Mouse (Mus musculus) MEL (cell line): ENCODE results near the gene Tpcn1. TPM values are rescaled to one million over a fixed set of nuclear protein-coding genes. Genes with fewer than 3 reads are reported as not detected.
A peak's percentile ranks its signal among the peaks of the same experiment; 100 is the strongest.

ENCODE experiments used
- DNase-seq: peaks from one replicate; pipeline ENCODE4 v3.0.0; 2011; ENCODE audit warnings: low read depth, low spot score
- H3K27ac ChIP-seq: 2 replicates; pipeline ENCODE4 v1.5.1; 2012; ENCODE audit warnings: low read depth, mild to moderate bottlenecking, control low read depth, low read length, moderate library complexity; ENCODE audit not compliant: control insufficient read depth
- H3K27me3 ChIP-seq, 2 experiments: fragments of 150-350 bp in 1 of 2; sonication (generic) in 1 of 2; 2 replicates each; pipeline ENCODE4 v1.6.1; 2012; ENCODE audit warnings: low read length in 2 of 2, mild to moderate bottlenecking in 2 of 2, improper control_type of control experiment in 1 of 2, moderate library complexity in 1 of 2; ENCODE audit not compliant: insufficient read depth in 2 of 2, control insufficient read depth in 1 of 2
- H3K36me3 ChIP-seq, 2 experiments: 2 replicates each; pipeline ENCODE4 v1.6.1; 2012 to 2014; ENCODE audit warnings: low read length in 2 of 2, improper control_type of control experiment in 1 of 2, inconsistent platforms in 1 of 2, mild to moderate bottlenecking in 1 of 2; ENCODE audit not compliant: insufficient read depth in 2 of 2, control insufficient read depth in 1 of 2
- H3K4me1 ChIP-seq, 2 experiments: fragments of 150-350 bp in 1 of 2; sonication (generic) in 1 of 2; 2 replicates each; pipeline ENCODE4 v1.6.1; 2012; ENCODE audit warnings: low read length in 2 of 2, improper control_type of control experiment in 1 of 2, mild to moderate bottlenecking in 1 of 2; ENCODE audit not compliant: insufficient read depth in 2 of 2, control insufficient read depth in 1 of 2
- H3K4me3 ChIP-seq, 2 experiments: fragments of 150-350 bp in 1 of 2; sonication (generic) in 1 of 2; 2 replicates each; pipeline ENCODE4 v1.5.1; 2012; ENCODE audit warnings: low read depth in 2 of 2, low read length in 2 of 2, mild to moderate bottlenecking in 2 of 2, moderate library complexity in 2 of 2, control low read depth in 1 of 2, improper control_type of control experiment in 1 of 2; ENCODE audit not compliant: control insufficient read depth in 1 of 2, insufficient read depth in 1 of 2
- H3K79me2 ChIP-seq: 2 replicates; pipeline ENCODE4 v1.6.1; 2012; ENCODE audit warnings: mild to moderate bottlenecking, low read length, moderate library complexity; ENCODE audit not compliant: control insufficient read depth, poor library complexity, insufficient read depth
- H3K9ac ChIP-seq: 2 replicates; pipeline ENCODE4 v1.6.1; 2012; ENCODE audit warnings: low read depth, mild to moderate bottlenecking, control low read depth, low read length, moderate library complexity; ENCODE audit not compliant: control insufficient read depth, poor library complexity, severe bottlenecking
- H3K9me3 ChIP-seq: fragments of 150-350 bp; sonication (generic); replicated peaks from 2 replicates; pipeline ENCODE4 v1.6.1; 2012; ENCODE audit warnings: mild to moderate bottlenecking, low read length, improper control_type of control experiment, moderate library complexity; ENCODE audit not compliant: insufficient read depth
- BHLHE40 ChIP-seq: IDR thresholded peaks from 2 replicates; pipeline ENCODE4 v1.6.1; 2012; ENCODE audit warnings: low read depth, mild to moderate bottlenecking, inconsistent platforms, low read length, improper control_type of control experiment, borderline replicate concordance
- CTCF ChIP-seq, 3 experiments: IDR thresholded peaks in 2 of 3; conservative IDR thresholded peaks in 1 of 3; 2 replicates each; pipeline ENCODE4 v1.5.1; 2011 to 2012; ENCODE audit warnings: low read length in 3 of 3, low read depth in 2 of 3, mild to moderate bottlenecking in 2 of 3, improper control_type of control experiment in 1 of 3, inconsistent platforms in 1 of 3, mixed read lengths in 1 of 3, moderate library complexity in 1 of 3; ENCODE audit not compliant: control insufficient read depth in 1 of 3, insufficient read depth in 1 of 3, poor library complexity in 1 of 3, severe bottlenecking in 1 of 3
- E2F4 ChIP-seq: IDR thresholded peaks from 2 replicates; pipeline ENCODE4 v1.6.1; 2011; ENCODE audit warnings: low read depth, low read length, improper control_type of control experiment, borderline replicate concordance
- ELF1 ChIP-seq: IDR thresholded peaks from 2 replicates; pipeline ENCODE4 v1.6.1; 2014; ENCODE audit warnings: low read depth, mild to moderate bottlenecking, inconsistent platforms, low read length, improper control_type of control experiment, moderate library complexity
- ETS1 ChIP-seq: IDR thresholded peaks from 2 replicates; pipeline ENCODE4 v1.6.1; 2012; ENCODE audit warnings: low read depth, mild to moderate bottlenecking, inconsistent platforms, low read length, improper control_type of control experiment, moderate library complexity
- GABPA ChIP-seq: IDR thresholded peaks from 2 replicates; pipeline ENCODE4 v1.6.1; 2012; ENCODE audit warnings: low read depth, mild to moderate bottlenecking, inconsistent platforms, low read length, improper control_type of control experiment, moderate library complexity
- GATA1 ChIP-seq: IDR thresholded peaks from 2 replicates; pipeline ENCODE4 v1.6.1; 2011; ENCODE audit warnings: low read depth, low read length, improper control_type of control experiment
- HCFC1 ChIP-seq: IDR thresholded peaks from 2 replicates; pipeline ENCODE4 v1.6.1; 2012; ENCODE audit warnings: low read depth, mild to moderate bottlenecking, inconsistent platforms, low read length, improper control_type of control experiment, moderate library complexity
- KAT2A ChIP-seq: conservative IDR thresholded peaks from 2 replicates; pipeline ENCODE4 v1.6.1; 2012; ENCODE audit warnings: low read depth, low read length, improper control_type of control experiment, inconsistent platforms
- MAFK ChIP-seq: IDR thresholded peaks from 2 replicates; pipeline ENCODE4 v1.6.1; 2011; ENCODE audit warnings: low read depth, mild to moderate bottlenecking, low read length, improper control_type of control experiment, borderline replicate concordance
- MAX ChIP-seq: IDR thresholded peaks from 2 replicates; pipeline ENCODE4 v1.6.1; 2011; ENCODE audit warnings: low read length, improper control_type of control experiment
- MAZ ChIP-seq: IDR thresholded peaks from 2 replicates; pipeline ENCODE4 v1.6.1; 2012; ENCODE audit warnings: low read depth, mild to moderate bottlenecking, inconsistent platforms, low read length, improper control_type of control experiment
- MEF2A ChIP-seq: IDR thresholded peaks from 2 replicates; pipeline ENCODE4 v1.6.1; 2014; ENCODE audit warnings: low read depth, mild to moderate bottlenecking, inconsistent platforms, low read length, improper control_type of control experiment; ENCODE audit not compliant: poor library complexity, insufficient replicate concordance, severe bottlenecking; ENCODE audit errors: extremely low read depth
- MXI1 ChIP-seq: IDR thresholded peaks from 2 replicates; pipeline ENCODE4 v1.6.1; 2011; ENCODE audit warnings: mild to moderate bottlenecking, low read depth, low read length, improper control_type of control experiment
- NELFE ChIP-seq: IDR thresholded peaks from 2 replicates; pipeline ENCODE4 v1.6.1; 2011; ENCODE audit warnings: low read depth, low read length, improper control_type of control experiment
- NRF1 ChIP-seq: IDR thresholded peaks from 2 replicates; pipeline ENCODE4 v1.6.1; 2014; ENCODE audit warnings: low read depth, mild to moderate bottlenecking, inconsistent platforms, low read length, improper control_type of control experiment, moderate library complexity; ENCODE audit not compliant: poor library complexity, insufficient read depth, severe bottlenecking
- POLR2A ChIP-seq, 2 experiments: IDR thresholded peaks; 2 replicates each; pipeline ENCODE4 v1.6.1; 2011 to 2012; ENCODE audit warnings: low read length in 2 of 2, mild to moderate bottlenecking in 2 of 2, control low read depth in 1 of 2, improper control_type of control experiment in 1 of 2, low read depth in 1 of 2, moderate library complexity in 1 of 2; ENCODE audit not compliant: control insufficient read depth in 1 of 2, insufficient read depth in 1 of 2, poor library complexity in 1 of 2
- POLR2AphosphoS2 ChIP-seq: IDR thresholded peaks from 2 replicates; pipeline ENCODE4 v1.6.1; 2011; ENCODE audit warnings: low read length, improper control_type of control experiment
- RAD21 ChIP-seq: IDR thresholded peaks from 2 replicates; pipeline ENCODE4 v1.6.1; 2011; ENCODE audit warnings: mild to moderate bottlenecking, low read depth, low read length, improper control_type of control experiment
- RCOR1 ChIP-seq: IDR thresholded peaks from 2 replicates; pipeline ENCODE4 v1.6.1; 2012; ENCODE audit warnings: low read depth, mild to moderate bottlenecking, inconsistent platforms, low read length, improper control_type of control experiment
- SIN3A ChIP-seq: IDR thresholded peaks from 2 replicates; pipeline ENCODE4 v1.6.1; 2012; ENCODE audit warnings: low read length, improper control_type of control experiment, inconsistent platforms
- SMC3 ChIP-seq: IDR thresholded peaks from 2 replicates; pipeline ENCODE4 v1.6.1; 2011; ENCODE audit warnings: low read depth, low read length, improper control_type of control experiment
- TBP ChIP-seq: IDR thresholded peaks from 2 replicates; pipeline ENCODE4 v1.8.0; 2011; ENCODE audit warnings: low read depth, low read length, improper control_type of control experiment
- UBTF ChIP-seq: IDR thresholded peaks from 2 replicates; pipeline ENCODE4 v1.6.1; 2012; ENCODE audit warnings: low read depth, mild to moderate bottlenecking, inconsistent platforms, low read length, improper control_type of control experiment, moderate library complexity, borderline replicate concordance; ENCODE audit not compliant: insufficient read depth
- USF1 ChIP-seq: IDR thresholded peaks from 2 replicates; pipeline ENCODE4 v1.6.1; 2014; ENCODE audit warnings: low read depth, mild to moderate bottlenecking, inconsistent platforms, low read length, improper control_type of control experiment, moderate library complexity
- USF2 ChIP-seq, 2 experiments: IDR thresholded peaks; 2 replicates each; pipeline ENCODE4 v1.6.1; 2011 to 2012; ENCODE audit warnings: improper control_type of control experiment in 2 of 2, low read length in 2 of 2, borderline replicate concordance in 1 of 2, inconsistent platforms in 1 of 2, low read depth in 1 of 2, mild to moderate bottlenecking in 1 of 2; ENCODE audit not compliant: insufficient read depth in 1 of 2
- ZC3H11A ChIP-seq: IDR thresholded peaks from 2 replicates; pipeline ENCODE4 v1.6.1; 2012; ENCODE audit warnings: low read depth, mild to moderate bottlenecking, inconsistent platforms, low read length, improper control_type of control experiment
- ZKSCAN1 ChIP-seq: IDR thresholded peaks from 2 replicates; pipeline ENCODE4 v1.6.1; 2012; ENCODE audit warnings: low read depth, mild to moderate bottlenecking, inconsistent platforms, low read length, improper control_type of control experiment, moderate library complexity
- polyA plus RNA-seq, 2 experiments: library from polyadenylated mRNA; stranded (reverse) in 1 of 2; unstranded in 1 of 2; fragments of >175 nt in 1 of 2; fragments of >200 nt in 1 of 2; gene quantifications; 2 replicates each; pipeline versions ENCODE4 v1.2.1 to v1.2.4; 2012; ENCODE audit warnings: low replicate concordance in 2 of 2, low read depth in 1 of 2; ENCODE audit not compliant: insufficient read length in 2 of 2, insufficient read depth in 1 of 2, missing spikeins in 1 of 2
- total RNA-seq: library from RNA; depleted of rRNA; stranded (reverse); fragments of 300-350 nt; gene quantifications from 2 replicates; pipeline ENCODE4 v1.2.3, GENCODE M21; 2012

The Tpcn1 gene
- total and polyA plus RNA-seq, 3 experiments = 11.3 to 43.2 TPM; not detected in 1

- H3K79me2 ChIP-seq = no peaks in the 10 kb centered on the region
- peaks cover 0 to 11% of the 10 kb centered on the region in 2 experiments; a peak in 2 of 4 replicates for H3K36me3 ChIP-seq
- TF ChIP-seq POLR2AphosphoS2 (no peak), KAT2A (no peak), E2F4 (no peak), ZC3H11A (peak; percentile 35), MXI1 (no peak), NELFE (no peak), SMC3 (peak; percentile 75), CTCF (IDR thresholded peaks at IDR 0.05 in 2 of 3, conservative IDR thresholded peaks at IDR 0.05 in 1 of 3; ENCODE audit: control insufficient read depth in 1 of 3, insufficient read depth in 1 of 3, low read depth in 2 of 3, low read length in 3 of 3, poor library complexity in 1 of 3, severe bottlenecking in 1 of 3) (peak; percentile 78 to 89 (median 82)), RAD21 (peak; percentile 50), RCOR1 (no peak), NRF1 (no peak), ELF1 (no peak), TBP (no peak), ZKSCAN1 (no peak)
- peak; percentile 66 for DNase-seq
- H3K27ac ChIP-seq = no peak overlapping the region
- H3K4me3 ChIP-seq = no peak overlapping the region
- no peaks in the 10 kb centered on the region for H3K27me3 ChIP-seq
- peaks cover 17 to 24% of the 10 kb centered on the region in 2 experiments for H3K4me1 ChIP-seq
- H3K9ac ChIP-seq = no peak overlapping the region
- no peaks in the 10 kb centered on the region for H3K9me3 ChIP-seq
Observed at GRCm38 (mm10) chr5:120600946-120601668, 12.6 kb upstream of the Tpcn1 start.

GRCm38 (mm10) chr5:120599625-120600024 lies 11.2 kb upstream of the Tpcn1 start:
- Histone ChIP-seq H3K36me3 (peaks cover 0 to 11% of the 10 kb centered on the region in 2 experiments; a peak in 2 of 4 replicates), H3K79me2 (no peaks in the 10 kb centered on the region), H3K9me3 (no peaks in the 10 kb centered on the region), H3K27me3 (no peaks in the 10 kb centered on the region), H3K4me3 (no peak overlapping the region), H3K9ac (peak overlapping the region; percentile 6; the same call in 1 of the 2 replicates), H3K27ac (peak overlapping the region; percentile 53), H3K4me1 (peaks cover 17 to 24% of the 10 kb centered on the region in 2 experiments)
- DNase-seq = peak; percentile 50
- TF ChIP-seq GATA1 (peak; percentile 51; the same call in 1 of the 2 replicates), MAZ (peak; percentile 77), ZKSCAN1 (no peak), MEF2A (no peak), MXI1 (no peak), BHLHE40 (no peak), CTCF (IDR thresholded peaks at IDR 0.05 in 2 of 3, conservative IDR thresholded peaks at IDR 0.05 in 1 of 3; ENCODE audit: control insufficient read depth in 1 of 3, insufficient read depth in 1 of 3, low read depth in 2 of 3, low read length in 3 of 3, poor library complexity in 1 of 3, severe bottlenecking in 1 of 3) (no peak), MAX (0 out of 2 replicates have a peak, but pooled peaks have one; percentile 22), HCFC1 (no peak), E2F4 (no peak), UBTF (no peak), USF2 (IDR thresholded peaks at IDR 0.05; ENCODE audit: borderline replicate concordance in 1 of 2, insufficient read depth in 1 of 2, low read depth in 1 of 2, low read length in 2 of 2) (no peak), RAD21 (no peak), ETS1 (no peak), USF1 (no peak), GABPA (no peak), KAT2A (0 out of 2 replicates have a peak, but pooled peaks have one; percentile 16), POLR2A (IDR thresholded peaks at IDR 0.05; ENCODE audit: control insufficient read depth in 1 of 2, insufficient read depth in 1 of 2, low read depth in 1 of 2, low read length in 2 of 2, poor library complexity in 1 of 2) (no peak), MAFK (no peak), NELFE (no peak), ZC3H11A (no peak), SIN3A (peak; percentile 56)
